Mouse (Mus musculus) embryonic fibroblast, embryonic 13.5 days (primary cell): ENCODE data around the gene Pik3c2g.

Experiments used
- CTCF ChIP-seq: IDR thresholded peaks from 2 replicates; pipeline ENCODE4 v1.5.1; 2011; ENCODE audit warnings: mild to moderate bottlenecking, control low read depth, low read length, moderate library complexity, borderline replicate concordance; ENCODE audit not compliant: insufficient read depth
- POLR2A ChIP-seq: IDR thresholded peaks from 2 replicates; pipeline ENCODE4 v1.6.1; 2011; ENCODE audit warnings: low read depth, mild to moderate bottlenecking, control low read depth, low read length, moderate library complexity

- TF ChIP-seq POLR2A: no peak
- TF ChIP-seq CTCF: no peak
Measured at GRCm38 (mm10) chr6:139624756-139625155, 37.7 kb downstream of the Pik3c2g start.
